Mouse (Mus musculus) granulocyte monocyte progenitor cell, adult 5-6 weeks (primary cell): ENCODE measurements around the gene Lrba. TPM values are rescaled to one million over a fixed set of nuclear protein-coding genes. Genes with fewer than 3 reads are reported as not detected.

ENCODE experiments used
- ATAC-seq: replicated peaks from 2 replicates; pipeline ENCODE4 v1.8.0; 2016; ENCODE audit warnings: mild to moderate bottlenecking, moderate TSS enrichment, inconsistent platforms; ENCODE audit not compliant: poor library complexity, severe bottlenecking
- total RNA-seq, 2 experiments: library from RNA; stranded (forward) in 1 of 2; stranded (reverse) in 1 of 2; fragments of 200-712, 200-1000 nt in 1 of 2; fragments of >200 nt in 1 of 2; fragmentation: Nextera tagmentation in 1 of 2; gene quantifications; 2 replicates each; pipeline ENCODE4 v1.2.3; 2014 to 2017

Gene Lrba
- total RNA-seq, 2 experiments from 2014 or later, result 15.8 to 19.3 TPM

GRCm38 (mm10) chr3:86641796-86642195 is 417.3 kb downstream of the Lrba start:
- ATAC-seq, result no peak

DNA sequence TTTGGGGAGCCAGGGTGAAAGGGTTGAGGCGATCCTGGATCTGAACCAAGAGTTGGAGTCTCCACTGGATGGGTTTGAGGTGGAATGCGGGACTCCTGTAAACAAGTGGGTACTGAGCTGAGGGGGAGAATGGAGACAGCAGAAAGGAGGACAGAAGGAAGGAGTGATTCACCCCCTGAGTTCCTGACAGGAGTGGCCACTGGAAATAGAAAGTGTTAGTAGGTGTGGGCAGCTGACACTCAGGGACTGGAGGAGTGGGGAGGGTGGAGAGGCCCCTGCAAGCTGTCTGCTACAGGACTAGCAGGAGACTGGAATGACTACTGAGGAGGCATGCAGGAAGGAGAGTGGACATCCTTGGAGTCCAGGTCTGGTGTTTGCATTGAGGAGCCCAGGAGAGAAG is 422.3 kb downstream of the Lrba start:
- no peak for ATAC-seq

GRCm38 (mm10) chr3:86651006-86651405 is 426.5 kb downstream of the Lrba start:
- no peak for ATAC-seq

DNA sequence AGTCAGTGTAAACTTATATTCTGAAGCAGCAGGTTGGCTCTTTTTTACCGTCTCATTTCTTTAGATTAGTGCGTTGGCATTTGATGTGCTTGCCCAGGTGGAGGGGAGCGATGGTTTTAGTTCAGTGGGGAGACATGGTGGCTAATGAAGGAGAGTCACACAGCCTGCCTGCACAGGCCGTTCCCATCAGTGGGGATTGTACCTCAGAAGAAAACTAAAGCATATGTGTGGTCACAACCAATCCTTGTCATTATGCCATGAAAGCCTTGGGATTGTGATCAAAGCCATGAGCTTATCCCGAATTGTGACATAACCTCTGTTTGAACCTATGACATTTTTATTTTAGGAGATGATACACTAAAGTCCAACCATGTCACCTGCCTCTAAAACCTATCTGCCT is 434.8 kb downstream of the Lrba start:
- no peak for ATAC-seq

DNA sequence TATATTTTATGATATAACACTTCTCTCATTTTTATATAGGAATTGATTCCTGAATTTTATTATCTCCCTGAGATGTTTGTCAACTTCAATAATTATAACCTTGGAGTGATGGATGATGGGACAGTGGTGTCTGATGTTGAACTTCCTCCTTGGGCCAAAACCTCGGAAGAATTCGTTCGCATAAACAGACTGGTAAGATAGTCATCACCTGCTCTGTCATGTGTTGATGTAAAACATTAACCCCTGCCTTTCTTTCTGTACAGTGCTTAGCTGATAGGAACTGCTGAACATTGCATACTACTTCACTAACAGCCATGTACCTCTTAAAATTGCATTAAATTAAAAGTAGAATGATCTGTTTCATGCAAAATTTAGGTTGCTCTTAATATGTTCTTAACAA is 439.9 kb downstream of the Lrba start:
- no peak for ATAC-seq

GRCm38 (mm10) chr3:86668146-86668545 is 443.7 kb downstream of the Lrba start:
- ATAC-seq, result no peak

DNA sequence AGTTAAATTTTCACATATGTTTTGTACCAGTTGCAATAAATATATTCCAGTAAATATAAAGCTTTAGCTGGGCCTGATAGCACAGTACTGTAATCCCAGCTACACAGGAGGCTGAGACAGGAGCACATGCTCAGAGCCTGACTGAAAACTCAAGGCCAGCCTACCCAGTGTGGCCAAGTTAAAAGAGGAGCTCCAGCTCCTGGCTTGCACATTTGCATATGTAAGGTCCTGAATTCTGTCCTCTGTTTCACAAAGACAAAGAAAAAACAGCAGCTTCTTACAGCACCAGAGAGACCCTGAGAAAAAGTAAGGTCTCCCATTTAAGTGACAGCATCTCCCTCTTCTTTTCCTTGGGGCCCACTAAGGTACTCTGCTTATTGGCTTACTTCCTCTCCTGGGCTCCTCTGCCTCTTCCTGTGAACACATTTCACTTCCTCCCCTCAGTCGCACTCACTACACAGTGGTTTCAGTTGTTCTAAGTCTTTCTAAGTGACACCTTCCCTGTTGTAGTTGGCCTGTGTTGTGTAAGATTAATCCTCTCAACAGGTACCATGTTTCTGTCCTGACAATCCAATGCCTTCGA is 453.2 kb downstream of the Lrba start:
- ATAC-seq, result peak; percentile 86

GRCm38 (mm10) chr3:86687571-86688209 is 463.2 kb downstream of the Lrba start:
- no peak for ATAC-seq

GRCm38 (mm10) chr3:86688438-86688837 is 464.0 kb downstream of the Lrba start:
- ATAC-seq, result no peak

DNA sequence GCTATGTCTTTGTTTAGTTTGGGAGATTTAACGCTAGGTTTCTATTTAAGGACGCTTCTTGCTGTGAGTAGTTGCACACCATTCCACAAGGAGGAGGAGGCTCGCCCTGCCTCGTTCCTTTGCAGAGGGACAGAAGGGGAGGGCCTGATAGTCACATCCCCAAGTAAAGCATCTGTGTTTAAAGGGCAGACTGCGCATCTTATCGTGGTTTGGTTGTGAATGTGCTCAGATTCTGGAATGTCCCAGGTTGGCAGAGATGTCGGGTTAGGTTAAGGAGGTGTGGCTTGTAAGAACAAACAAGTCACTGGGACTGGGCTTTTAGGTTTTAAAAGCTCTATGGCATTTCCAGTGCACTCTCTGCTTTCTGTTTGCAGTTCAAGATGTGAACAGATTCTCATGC is 464.8 kb downstream of the Lrba start:
- ATAC-seq, result no peak

GRCm38 (mm10) chr3:86692779-86693178 is 468.3 kb downstream of the Lrba start:
- no peak for ATAC-seq

GRCm38 (mm10) chr3:86693553-86693952 is 469.1 kb downstream of the Lrba start:
- ATAC-seq, result no peak

DNA sequence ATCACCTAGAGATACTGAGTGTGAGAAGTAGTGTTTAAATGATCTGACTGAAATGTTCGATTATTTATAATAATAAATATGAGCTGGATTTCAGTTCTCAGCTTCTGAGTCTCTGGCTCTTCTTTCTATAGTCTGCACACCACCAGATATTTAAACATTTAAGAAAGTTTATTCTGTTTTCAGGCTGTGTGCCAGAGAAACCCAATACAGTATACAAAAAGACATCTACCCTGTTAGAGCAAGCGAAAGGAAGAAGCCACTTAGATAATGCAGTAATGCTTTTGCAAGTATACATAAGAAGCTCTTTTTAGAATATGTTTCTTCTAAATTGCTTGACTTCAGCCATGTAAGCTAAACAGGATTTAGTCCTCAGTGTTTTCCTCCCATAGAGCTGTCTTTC is 474.5 kb downstream of the Lrba start:
- no peak for ATAC-seq

GRCm38 (mm10) chr3:86701163-86701563 is 476.7 kb downstream of the Lrba start:
- ATAC-seq, result no peak

- no peak for ATAC-seq
Measured at GRCm38 (mm10) chr3:86709472-86709871, 485.0 kb downstream of the Lrba start.

- no peak for ATAC-seq
Measured at GRCm38 (mm10) chr3:86711530-86711929, 487.1 kb downstream of the Lrba start.

DNA sequence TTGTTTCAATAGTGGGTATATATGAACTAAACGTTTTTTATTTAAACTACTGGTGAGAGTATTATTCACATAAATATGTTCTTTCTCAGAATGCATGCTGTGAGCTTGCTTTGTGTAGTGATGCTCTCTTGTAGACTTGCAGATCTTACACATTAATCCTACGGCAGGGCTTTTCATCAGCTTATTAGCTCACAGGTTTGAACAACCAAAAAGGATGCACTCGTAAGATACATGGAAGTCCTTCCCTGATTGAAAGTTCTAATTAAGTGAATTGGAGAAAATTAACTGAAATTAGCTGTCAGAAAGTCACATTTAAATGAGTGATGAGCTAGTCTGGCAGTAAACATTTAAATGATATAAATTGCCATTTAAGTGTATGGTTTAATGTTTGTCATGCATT is 488.3 kb downstream of the Lrba start:
- no peak for ATAC-seq

DNA sequence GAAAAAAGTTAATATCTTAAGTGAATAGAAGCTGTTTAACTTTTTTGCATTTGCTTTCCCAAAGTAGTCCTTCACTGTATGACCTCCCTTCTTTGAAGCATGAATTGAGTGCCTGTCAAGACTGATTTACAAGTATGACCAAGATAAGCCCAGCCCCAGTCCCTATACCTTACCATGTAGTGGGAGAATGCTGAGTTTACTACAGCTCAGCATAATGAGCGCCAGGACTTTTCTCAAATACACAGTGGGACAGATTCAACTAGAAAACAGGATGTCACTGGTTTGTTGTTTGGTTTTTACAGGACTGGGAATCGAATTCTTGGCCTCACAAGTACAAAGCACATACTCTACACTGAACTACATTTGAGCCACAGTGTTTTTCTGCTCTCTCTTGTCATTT is 490.0 kb downstream of the Lrba start:
- no peak for ATAC-seq

DNA sequence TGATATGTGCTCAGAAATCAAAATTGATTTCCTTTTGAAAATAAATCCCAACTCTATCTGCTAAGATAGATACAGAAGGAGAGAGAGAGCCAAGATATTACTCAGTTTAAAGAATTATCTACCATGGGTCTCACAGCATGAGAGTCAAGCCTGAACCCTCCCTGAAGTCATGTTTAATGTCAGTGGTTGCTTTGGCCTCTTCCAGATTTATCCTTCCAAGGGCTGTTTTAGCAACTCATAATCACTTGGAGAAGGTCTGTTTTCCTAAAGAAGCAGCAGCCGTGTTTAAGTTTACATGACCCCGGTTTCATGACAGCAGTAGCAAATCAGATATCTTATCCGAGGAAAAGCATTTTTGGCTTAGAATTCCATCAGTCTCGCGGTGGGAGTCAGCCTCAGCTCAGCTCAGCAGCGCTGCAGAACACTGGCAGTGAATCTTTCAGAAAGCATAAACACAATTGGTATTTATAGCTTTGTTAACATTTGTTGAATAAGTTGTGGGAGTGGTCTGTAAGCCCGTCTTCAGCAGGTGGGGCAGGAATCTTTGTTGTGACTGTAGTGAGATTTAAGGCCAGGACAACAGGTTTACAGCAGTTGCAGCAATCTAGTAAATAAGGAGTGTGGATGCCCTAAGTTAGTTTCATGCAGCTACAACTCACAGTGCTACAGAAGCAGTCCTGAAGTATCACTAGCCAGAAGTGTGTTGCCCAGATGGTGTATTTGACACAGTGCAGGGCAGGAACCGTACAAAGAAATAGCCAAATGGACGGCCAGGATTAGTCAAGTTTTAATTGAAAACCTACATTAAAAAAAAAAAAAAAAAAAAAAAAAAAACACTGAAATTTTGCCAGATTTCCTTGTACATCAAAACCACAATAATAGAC is 499.2 kb downstream of the Lrba start:
- ATAC-seq, result no peak

- no peak for ATAC-seq
Measured at GRCm38 (mm10) chr3:86725113-86725512, 500.6 kb downstream of the Lrba start.

DNA sequence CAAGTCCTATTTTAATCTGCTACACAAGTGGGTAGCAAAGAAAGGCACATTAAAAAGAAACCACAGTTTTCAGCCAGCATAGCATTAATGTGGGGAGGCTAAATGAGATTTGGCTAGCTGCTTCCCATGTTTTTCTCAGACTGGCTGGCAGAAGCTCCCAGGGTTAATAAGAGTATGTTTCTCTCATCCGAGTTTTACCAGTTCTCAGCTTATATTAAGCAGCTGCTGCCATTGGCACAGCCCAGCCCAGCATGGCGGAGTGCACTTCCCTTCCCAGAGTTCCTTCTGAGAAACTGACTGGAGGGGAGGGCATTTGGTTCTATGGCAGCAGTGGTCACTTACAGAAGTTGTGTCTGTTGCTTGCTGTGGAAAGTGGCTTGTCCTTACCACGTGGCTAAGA is 514.4 kb downstream of the Lrba start:
- ATAC-seq, result no peak

GRCm38 (mm10) chr3:86739745-86740144 is 515.3 kb downstream of the Lrba start:
- no peak for ATAC-seq
